Mouse (Mus musculus): ENCODE measurements at regions not wholly inside any gene's neighbourhood (a gene's known extent, or its start where the extent isn't known, plus 50 kb on each side); places are given as distances from the start of the nearest gene placed in this dataset.

- TF ChIP-seq CTCF (IDR thresholded peaks at IDR 0.05; ENCODE audit: extremely low read depth, insufficient read depth, low read length) (no peak), POLR2A (IDR thresholded peaks at IDR 0.05; ENCODE audit: extremely low read depth, insufficient read depth, low read length) (no peak)
Observed at GRCm38 (mm10) chr8:112283316-112283715, 268.5 kb upstream of the Gm6793 start.
